In genomic region chr9:44135731-44136411, GRCm38 (mm10) we compare ENCODE assay signal across 9 mouse cellular contexts. TPM values are rescaled to one million over a fixed set of nuclear protein-coding genes. Genes with fewer than 3 reads are reported as not detected.
DNase-seq lines count a peak whose midpoint lies in the region; ATAC-seq and TF ChIP-seq lines count a peak whose summit lies in the region.
"Had no signal": no experiment of that assay in that cellular context is flagged by ENCODE, and none has a peak within 500 bp of the region (broad histone marks: within the 10 kb centered on the region; RNA-seq: fewer than 3 reads in every experiment).

No protein-coding gene starts in this region.

- peaks cover 28% of the 10 kb centered on the region for H3K4me1 ChIP-seq in cerebellum, adult 2 months (ENCODE audit: control insufficient read depth, insufficient read depth, low read length)
- H3K4me1 ChIP-seq in ES-E14 (ENCODE audit: control insufficient read depth in 2 of 2, insufficient read depth in 2 of 2, low read length in 2 of 2, poor library complexity in 1 of 2): peaks cover 6 to 51% of the 10 kb centered on the region in 2 experiments
- H3K4me1 ChIP-seq in forebrain, embryonic 12.5 days: peaks cover 40% of the 10 kb centered on the region
- peaks cover 32% of the 10 kb centered on the region for H3K4me1 ChIP-seq in liver, embryonic 13.5 days (replicated peaks)

- no peaks in the 10 kb centered on the region for H3K27me3 ChIP-seq in cerebellum, adult 2 months (ENCODE audit: control insufficient read depth, insufficient read depth, low read length)
- H3K27me3 ChIP-seq in forebrain, embryonic 12.5 days: peaks cover 61% of the 10 kb centered on the region
- peaks cover 64% of the 10 kb centered on the region for H3K27me3 ChIP-seq in liver, embryonic 13.5 days

- H3K27ac ChIP-seq in cerebellum, adult 2 months (ENCODE audit: insufficient read depth, low read length): peak overlapping the region; percentile 18
- H3K27ac ChIP-seq in ES-E14 (ENCODE audit: insufficient read depth, low read depth, low read length, poor library complexity, severe bottlenecking): no peak overlapping the region
- no peak overlapping the region for H3K27ac ChIP-seq in forebrain, embryonic 12.5 days
- no peak overlapping the region for H3K27ac ChIP-seq in liver, embryonic 13.5 days

- TF ChIP-seq POLR2A in cerebellum, adult 2 months (IDR thresholded peaks at IDR 0.05; ENCODE audit: borderline replicate concordance, insufficient read depth, low read length): no peak

- peak overlapping the region; percentile 40; the same call in 1 of the 2 replicates for H3K9ac ChIP-seq in ES-E14 (ENCODE audit: insufficient read depth, low read depth, low read length, poor library complexity, severe bottlenecking)
- H3K9ac ChIP-seq in forebrain, embryonic 12.5 days: peak overlapping the region; percentile 60; the same call in 1 of the 2 replicates
- peak overlapping the region; percentile 27; the same call in 1 of the 2 replicates for H3K9ac ChIP-seq in liver, embryonic 13.5 days

- no peaks in the 10 kb centered on the region for H3K9me3 ChIP-seq in ES-E14 (ENCODE audit: control insufficient read depth, insufficient read depth, low read depth, low read length)
- H3K9me3 ChIP-seq in forebrain, embryonic 12.5 days: no peaks in the 10 kb centered on the region
- no peaks in the 10 kb centered on the region for H3K9me3 ChIP-seq in liver, embryonic 13.5 days (replicated peaks)

- peak overlapping the region; percentile 90 for H3K4me2 ChIP-seq in forebrain, embryonic 12.5 days
- H3K4me2 ChIP-seq in liver, embryonic 13.5 days: peak overlapping the region; percentile 69

- 38% methylated on average over 7 of the region's 7 CpGs for WGBS in cerebellum, adult 2 months
- WGBS in forebrain, embryonic 12.5 days: 65% methylated on average over 7 of the region's 7 CpGs
- 41% methylated on average over 7 of the region's 7 CpGs for WGBS in liver, embryonic 13.5 days (ENCODE audit: insufficient replicate concordance)

- peaks cover 22% of the 10 kb centered on the region for H3K36me3 ChIP-seq in ES-E14 (ENCODE audit: control insufficient read depth, insufficient read depth, low read length, poor library complexity, severe bottlenecking)
- peaks cover 18% of the 10 kb centered on the region for H3K36me3 ChIP-seq in forebrain, embryonic 12.5 days (replicated peaks)
- H3K36me3 ChIP-seq in liver, embryonic 13.5 days: 0 out of 2 replicates have a peak, but pooled peaks cover 9% of the 10 kb centered on the region

- DNase-seq in cerebellum, adult 2 months: peak; percentile 70 to 73
- no peak for DNase-seq in ES-E14 (ENCODE audit: low read depth, low spot score)
- DNase-seq in liver, embryonic 13.5 days: no peak
- DNase-seq in layer of hippocampus, adult 9-10 months (ENCODE audit: low spot score): no peak
- DNase-seq in gastrocnemius, postnatal 10 days: no peak
- DNase-seq in B cell, adult 2 months: no peak

- in situ Hi-C loops in ES-E14 (cut with MboI; ENCODE audit: low sequenced_read_pairs in 2 of 2, unreplicated experiment in 2 of 2): no loop called here

- no peak for TF ChIP-seq CTCF in cerebellum, adult 2 months (IDR thresholded peaks at IDR 0.05; ENCODE audit: borderline replicate concordance, insufficient read depth, low read depth, low read length)

- no peak for ATAC-seq in cerebellum, adult (ENCODE audit: insufficient number of reproducible peaks, low FRiP score, low TSS enrichment)
- no peak for ATAC-seq in forebrain, embryonic 12.5 days (ENCODE audit: low FRiP score)
- ATAC-seq in liver, embryonic 13.5 days (ENCODE audit: low read depth): no peak

- peak overlapping the region; percentile 62 for H3K4me3 ChIP-seq in cerebellum, adult 2 months (replicated peaks; ENCODE audit: insufficient read depth, low read depth, low read length)
- peak overlapping the region in 1 of 2 experiments; percentile 72; a peak in 2 of 4 replicates for H3K4me3 ChIP-seq in ES-E14 (ENCODE audit: insufficient read depth in 1 of 2, low read depth in 1 of 2, low read length in 2 of 2, poor library complexity in 1 of 2, severe bottlenecking in 1 of 2)
- peak overlapping the region; percentile 51 for H3K4me3 ChIP-seq in forebrain, embryonic 12.5 days (replicated peaks)
- peak overlapping the region; percentile 57 for H3K4me3 ChIP-seq in liver, embryonic 13.5 days (replicated peaks)

TF ChIP-seq in ES-E14, 5 proteins besides CTCF, POLR2A, EP300 and RAD21:
- TF ChIP-seq ZNF384 (IDR thresholded peaks at IDR 0.05; ENCODE audit: low read depth, low read length) (no peak), HCFC1 (IDR thresholded peaks at IDR 0.05; ENCODE audit: borderline replicate concordance, insufficient read depth, low read length) (no peak), ZC3H11A (IDR thresholded peaks at IDR 0.05; ENCODE audit: borderline replicate concordance, low read depth, low read length) (no peak), MAFK (IDR thresholded peaks at IDR 0.05; ENCODE audit: insufficient read depth, low read depth, low read length) (no peak), CHD2 (IDR thresholded peaks at IDR 0.05; ENCODE audit: low read depth, low read length) (no peak)

RNA-seq across cellular contexts. Expression of gene Mcam, which starts 1.6 kb away (rescaled TPM):
- polyA plus RNA-seq in cerebellum, adult 2 months (2012; rRNA removed): 57.0 and 61.8 TPM in 2 replicates
- 53.1 and 108 TPM in 2 replicates for total RNA-seq in ES-E14 (2012; rRNA removed)
- 13.4 and 14.2 TPM in 2 replicates for polyA plus RNA-seq in forebrain, embryonic 12.5 days (2016; fragmentation: Nextera tagmentation; extraction: Ambion mirVana)
- 3.7 and 4.0 TPM in 2 replicates for polyA plus RNA-seq in liver, embryonic 13.5 days (2015; fragmentation: Nextera tagmentation; extraction: Ambion mirVana)
- total RNA-seq in gastrocnemius, postnatal 10 days (2021): 100 to 1,000 TPM; 107 to 115 TPM

RNA-seq across cellular contexts. Expression of gene Rnf26, which starts 22.6 kb away (rescaled TPM):
- polyA plus RNA-seq in cerebellum, adult 2 months (2012; rRNA removed): 31.2 and 34.0 TPM in 2 replicates
- 19.9 and 23.1 TPM in 2 replicates for total RNA-seq in ES-E14 (2012; rRNA removed)
- polyA plus RNA-seq in forebrain, embryonic 12.5 days (2016; fragmentation: Nextera tagmentation; extraction: Ambion mirVana): 69.6 and 69.9 TPM in 2 replicates
- 36.9 and 38.7 TPM in 2 replicates for polyA plus RNA-seq in liver, embryonic 13.5 days (2015; fragmentation: Nextera tagmentation; extraction: Ambion mirVana)
- total RNA-seq in gastrocnemius, postnatal 10 days (2021): 10 to 100 TPM; 13.0 to 15.1 TPM

RNA-seq across cellular contexts. Expression of gene Gm49380, which starts 22.6 kb away (rescaled TPM):
- 0.41 and 0.75 TPM in 2 replicates for polyA plus RNA-seq in cerebellum, adult 2 months (2012; rRNA removed)
- 0.18 and 0.26 TPM in 2 replicates for total RNA-seq in ES-E14 (2012; rRNA removed)
- 0.14 and 0.36 TPM in 2 replicates for polyA plus RNA-seq in forebrain, embryonic 12.5 days (2016; fragmentation: Nextera tagmentation; extraction: Ambion mirVana)
- 0.05 TPM in 1 of 2 replicates, not detected in the other for polyA plus RNA-seq in liver, embryonic 13.5 days (2015; fragmentation: Nextera tagmentation; extraction: Ambion mirVana)
- under 1 TPM; 0.23 to 0.49 TPM for total RNA-seq in gastrocnemius, postnatal 10 days (2021)
- total RNA-seq: hematopoietic stem cell, adult 5-6 weeks had no signal

RNA-seq across cellular contexts. Expression of gene C1qtnf5, which starts 28.8 kb away (rescaled TPM):
- 26.0 and 29.1 TPM in 2 replicates for polyA plus RNA-seq in cerebellum, adult 2 months (2012; rRNA removed)
- total RNA-seq in ES-E14 (2012; rRNA removed): 0.79 and 1.6 TPM in 2 replicates
- 0.58 and 0.73 TPM in 2 replicates for polyA plus RNA-seq in forebrain, embryonic 12.5 days (2016; fragmentation: Nextera tagmentation; extraction: Ambion mirVana)
- 0.17 and 0.20 TPM in 2 replicates for polyA plus RNA-seq in liver, embryonic 13.5 days (2015; fragmentation: Nextera tagmentation; extraction: Ambion mirVana)
- 10 to 100 TPM; 25.9 to 26.0 TPM for total RNA-seq in gastrocnemius, postnatal 10 days (2021)
- total RNA-seq: hematopoietic stem cell, adult 5-6 weeks had no signal

RNA-seq across cellular contexts. Expression of gene Mfrp, which starts 34.3 kb away (rescaled TPM):
- polyA plus RNA-seq in cerebellum, adult 2 months (2012; rRNA removed): 2.7 and 7.3 TPM in 2 replicates
- 0.09 and 0.11 TPM in 2 replicates for total RNA-seq in ES-E14 (2012; rRNA removed)
- 0.27 and 0.33 TPM in 2 replicates for polyA plus RNA-seq in forebrain, embryonic 12.5 days (2016; fragmentation: Nextera tagmentation; extraction: Ambion mirVana)
- not detected in 2 replicates for polyA plus RNA-seq in liver, embryonic 13.5 days (2015; fragmentation: Nextera tagmentation; extraction: Ambion mirVana)
- under 1 TPM in 1 of 2 experiments, not detected in 1; 0.18 TPM for total RNA-seq in gastrocnemius, postnatal 10 days (2021)
- total RNA-seq: hematopoietic stem cell, adult 5-6 weeks had no signal

Comparison
In these comparisons a context has a peak if more than half of its experiments do, and no peak if none do; other contexts are left out.
1. DNase-seq: peak in cerebellum, adult 2 months (2 of 2); none in ES-E14 (single experiment), liver, embryonic 13.5 days (single experiment), layer of hippocampus, adult 9-10 months (single experiment), gastrocnemius, postnatal 10 days (single experiment) and B cell, adult 2 months (0 of 2).
2. Peak in every context shown above with its lines, with median percentiles within 50 percentile points of each other: H3K9ac ChIP-seq.